Mouse (Mus musculus) lung, postnatal 0 days (tissue): ENCODE data around the gene Pxmp4.

Experiments used
- CTCF ChIP-seq: IDR thresholded peaks from 2 replicates; pipeline ENCODE4 v1.5.1; 2016; ENCODE audit warnings: antibody characterized with exemption, mild to moderate bottlenecking
- EP300 ChIP-seq: IDR thresholded peaks from 2 replicates; pipeline ENCODE4 v1.6.1; 2016; ENCODE audit warnings: antibody characterized with exemption, mild to moderate bottlenecking, control low read depth

GRCm38 (mm10) chr2:154639115-154639514 lies 35.6 kb upstream of the Pxmp4 start:
- no peak for TF ChIP-seq CTCF
- no peak for TF ChIP-seq EP300
